Mouse (Mus musculus): ENCODE results near the gene Schip1. TPM values are rescaled to one million over a fixed set of nuclear protein-coding genes. Genes with fewer than 3 reads are reported as not detected.

Gene Schip1
- total RNA-seq, 2 experiments from 2014 or later = 75.2 to 90.8 TPM

- DNase-seq = no peak
- intact Hi-C loops (cut with DNase I; ENCODE audit: low total_unique reads) = no loop called here
These were observed 428.6 kb downstream of the Schip1 start for GRCm38 (mm10) chr3:68493170-68493585.

- DNase-seq = peak; percentile 61
- intact Hi-C loops (cut with DNase I; ENCODE audit: low total_unique reads) = no loop called here
These were observed 429.1 kb downstream of the Schip1 start for GRCm38 (mm10) chr3:68493586-68494295.

GRCm38 (mm10) chr3:68494296-68495095 lies 429.9 kb downstream of the Schip1 start:
- intact Hi-C loops (cut with DNase I; ENCODE audit: low total_unique reads) = no loop called here
- DNase-seq = peak; percentile 29

GRCm38 (mm10) chr3:68495096-68495735 lies 430.6 kb downstream of the Schip1 start:
- DNase-seq = peak; percentile 32
- intact Hi-C loops (cut with DNase I; ENCODE audit: low total_unique reads) = no loop called here

GRCm38 (mm10) chr3:68495736-68496242 lies 431.2 kb downstream of the Schip1 start:
- intact Hi-C loops (cut with DNase I; ENCODE audit: low total_unique reads) = no loop called here
- DNase-seq = no peak

- intact Hi-C loops (cut with DNase I; ENCODE audit: low total_unique reads) = no loop called here
- DNase-seq = no peak
These were observed 431.9 kb downstream of the Schip1 start for GRCm38 (mm10) chr3:68496513-68496912.

- DNase-seq = no peak
- intact Hi-C loops (cut with DNase I; ENCODE audit: low total_unique reads) = no loop called here
These were observed 435.0 kb downstream of the Schip1 start for GRCm38 (mm10) chr3:68499532-68500152.

- no peak for DNase-seq
- intact Hi-C loops (cut with DNase I; ENCODE audit: low total_unique reads) = no loop called here
These were observed 440.2 kb downstream of the Schip1 start for GRCm38 (mm10) chr3:68504838-68505237.

GRCm38 (mm10) chr3:68506769-68507318 lies 442.2 kb downstream of the Schip1 start:
- DNase-seq = peak; percentile 40
- intact Hi-C loops (cut with DNase I; ENCODE audit: low total_unique reads) = no loop called here

- DNase-seq = peak; percentile 71
- intact Hi-C loops (cut with DNase I; ENCODE audit: low total_unique reads) = no loop called here
These were observed 444.0 kb downstream of the Schip1 start for GRCm38 (mm10) chr3:68508629-68509028.

- intact Hi-C loops (cut with DNase I; ENCODE audit: low total_unique reads) = no loop called here
- DNase-seq = no peak
These were observed 446.3 kb downstream of the Schip1 start for GRCm38 (mm10) chr3:68510872-68511271.

GRCm38 (mm10) chr3:68511744-68512143 lies 447.1 kb downstream of the Schip1 start:
- no peak for DNase-seq
- intact Hi-C loops (cut with DNase I; ENCODE audit: low total_unique reads) = no loop called here

- intact Hi-C loops (cut with DNase I; ENCODE audit: low total_unique reads) = no loop called here
- no peak for DNase-seq
These were observed 447.7 kb downstream of the Schip1 start for GRCm38 (mm10) chr3:68512327-68512726.

- no peak for DNase-seq
- intact Hi-C loops (cut with DNase I; ENCODE audit: low total_unique reads) = no loop called here
These were observed 448.9 kb downstream of the Schip1 start for GRCm38 (mm10) chr3:68513340-68514119.

GRCm38 (mm10) chr3:68514120-68514497 lies 449.5 kb downstream of the Schip1 start:
- DNase-seq = no peak
- intact Hi-C loops (cut with DNase I; ENCODE audit: low total_unique reads) = no loop called here

GRCm38 (mm10) chr3:68514717-68515116 lies 450.1 kb downstream of the Schip1 start:
- no peak for DNase-seq
- intact Hi-C loops (cut with DNase I; ENCODE audit: low total_unique reads) = no loop called here

GRCm38 (mm10) chr3:68516393-68517081 lies 451.9 kb downstream of the Schip1 start:
- intact Hi-C loops (cut with DNase I; ENCODE audit: low total_unique reads) = no loop called here
- DNase-seq = no peak

- DNase-seq = no peak
- intact Hi-C loops (cut with DNase I; ENCODE audit: low total_unique reads) = no loop called here
These were observed 452.6 kb downstream of the Schip1 start for GRCm38 (mm10) chr3:68517236-68517635.
